Mouse (Mus musculus): ENCODE data around the gene Zfp362. TPM values are rescaled to one million over a fixed set of nuclear protein-coding genes. Genes with fewer than 3 reads are reported as not detected.

The Zfp362 gene
- polyA plus RNA-seq, 1 experiment, result 29.7 TPM

DNA sequence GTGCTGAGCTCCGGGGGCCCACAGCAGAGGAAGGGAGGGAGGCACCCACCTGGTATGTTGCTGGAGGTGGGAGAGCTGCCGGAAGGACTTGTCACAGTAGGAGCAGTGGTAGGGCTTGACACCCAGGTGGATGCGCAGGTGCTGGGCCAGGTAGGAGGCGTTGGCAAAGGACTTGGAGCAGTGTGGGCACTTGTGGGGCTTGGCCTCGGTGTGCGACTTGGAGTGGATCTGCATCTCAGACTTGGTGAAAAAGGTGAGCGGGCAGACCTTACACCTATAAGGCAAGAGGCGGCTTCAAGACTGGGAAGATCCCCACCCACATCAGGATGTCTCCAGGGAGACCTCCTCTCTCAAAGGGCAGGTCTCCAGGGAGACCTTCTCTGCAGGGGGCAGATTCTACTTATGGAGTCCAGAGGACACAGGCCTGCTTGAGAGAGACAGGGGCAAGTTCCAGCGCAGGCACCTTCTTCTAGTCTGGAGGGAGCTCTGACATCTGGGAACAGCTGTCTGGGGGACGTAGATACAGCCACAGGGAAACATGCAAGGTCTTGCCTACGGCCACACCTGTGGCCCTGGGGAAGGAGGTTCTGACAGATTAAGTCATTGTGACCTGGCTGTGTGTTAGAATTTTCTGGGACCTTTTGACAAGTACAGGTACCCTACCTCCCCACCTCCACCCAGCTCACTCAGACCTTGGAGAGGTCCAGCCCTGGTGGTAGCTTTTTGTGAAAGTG is 19.8 kb downstream of the Zfp362 start:
- TF ChIP-seq CTCF (conservative IDR thresholded peaks at IDR 0.05; ENCODE audit: insufficient read depth, insufficient read length, low read depth, low read length) (no peak), POLR2A (IDR thresholded peaks at IDR 0.05; ENCODE audit: low read depth, low read length) (no peak)

GRCm38 (mm10) chr4:128784950-128785631 is 20.8 kb downstream of the Zfp362 start:
- no peaks in the 10 kb centered on the region for H3K36me3 ChIP-seq (ENCODE audit: control insufficient read depth, insufficient read depth, low read length)
- 0 out of 2 replicates have a peak, but pooled peaks cover 3% of the 10 kb centered on the region for H3K4me1 ChIP-seq (ENCODE audit: control insufficient read depth, insufficient read depth, low read length)
- WGBS, result 75% methylated on average over 15 of the region's 15 CpGs
- H3K4me3 ChIP-seq (ENCODE audit: insufficient read depth, low read depth, low read length), result no peak overlapping the region
- no peak for DNase-seq
- TF ChIP-seq POLR2A (IDR thresholded peaks at IDR 0.05; ENCODE audit: low read depth, low read length) (no peak), CTCF (conservative IDR thresholded peaks at IDR 0.05; ENCODE audit: insufficient read depth, insufficient read length, low read depth, low read length) (no peak)
- no peaks in the 10 kb centered on the region for H3K27me3 ChIP-seq (replicated peaks; ENCODE audit: control insufficient read depth, insufficient read depth, low read length)
- H3K27ac ChIP-seq (ENCODE audit: insufficient read depth, low read depth, low read length), result no peak overlapping the region

More for the DNA sequence above, 19.8 kb downstream of the Zfp362 start:
- Histone ChIP-seq H3K27me3 (replicated peaks; ENCODE audit: control insufficient read depth, insufficient read depth, low read length) (no peaks in the 10 kb centered on the region), H3K27ac (ENCODE audit: insufficient read depth, low read depth, low read length) (no peak overlapping the region), H3K36me3 (ENCODE audit: control insufficient read depth, insufficient read depth, low read length) (no peaks in the 10 kb centered on the region), H3K4me1 (ENCODE audit: control insufficient read depth, insufficient read depth, low read length) (0 out of 2 replicates have a peak, but pooled peaks cover 3% of the 10 kb centered on the region), H3K4me3 (ENCODE audit: insufficient read depth, low read depth, low read length) (no peak overlapping the region)
- WGBS, result 86% methylated on average over 11 of the region's 11 CpGs
- DNase-seq, result no peak

- DNase-seq, result no peak
- WGBS, result 42% methylated on average over 4 of the region's 4 CpGs
- Histone ChIP-seq H3K27ac (ENCODE audit: insufficient read depth, low read depth, low read length) (no peak overlapping the region), H3K27me3 (replicated peaks; ENCODE audit: control insufficient read depth, insufficient read depth, low read length) (no peaks in the 10 kb centered on the region), H3K4me1 (ENCODE audit: control insufficient read depth, insufficient read depth, low read length) (0 out of 2 replicates have a peak, but pooled peaks cover 3% of the 10 kb centered on the region), H3K36me3 (ENCODE audit: control insufficient read depth, insufficient read depth, low read length) (no peaks in the 10 kb centered on the region), H3K4me3 (ENCODE audit: insufficient read depth, low read depth, low read length) (no peak overlapping the region)
- TF ChIP-seq POLR2A (IDR thresholded peaks at IDR 0.05; ENCODE audit: low read depth, low read length), result no peak
- TF ChIP-seq CTCF (conservative IDR thresholded peaks at IDR 0.05; ENCODE audit: insufficient read depth, insufficient read length, low read depth, low read length), result no peak
These were observed 23.2 kb downstream of the Zfp362 start for GRCm38 (mm10) chr4:128782645-128783044.

- H3K36me3 ChIP-seq (ENCODE audit: control insufficient read depth, insufficient read depth, low read length), result no peaks in the 10 kb centered on the region
- DNase-seq, result peak; percentile 26
- 70% methylated on average over 7 of the region's 7 CpGs for WGBS
- no peaks in the 10 kb centered on the region for H3K27me3 ChIP-seq (replicated peaks; ENCODE audit: control insufficient read depth, insufficient read depth, low read length)
- no peak overlapping the region for H3K27ac ChIP-seq (ENCODE audit: insufficient read depth, low read depth, low read length)
- TF ChIP-seq CTCF (conservative IDR thresholded peaks at IDR 0.05; ENCODE audit: insufficient read depth, insufficient read length, low read depth, low read length) (no peak), POLR2A (IDR thresholded peaks at IDR 0.05; ENCODE audit: low read depth, low read length) (no peak)
- H3K4me1 ChIP-seq (ENCODE audit: control insufficient read depth, insufficient read depth, low read length), result 0 out of 2 replicates have a peak, but pooled peaks cover 3% of the 10 kb centered on the region
- H3K4me3 ChIP-seq (ENCODE audit: insufficient read depth, low read depth, low read length), result no peak overlapping the region
These were observed 23.8 kb downstream of the Zfp362 start for GRCm38 (mm10) chr4:128782037-128782436.

- H3K4me3 ChIP-seq (ENCODE audit: insufficient read depth, low read depth, low read length), result no peak overlapping the region
- peaks cover 2% of the 10 kb centered on the region; the same call in 1 of the 2 replicates for H3K36me3 ChIP-seq (ENCODE audit: control insufficient read depth, insufficient read depth, low read length)
- no peaks in the 10 kb centered on the region for H3K27me3 ChIP-seq (replicated peaks; ENCODE audit: control insufficient read depth, insufficient read depth, low read length)
- DNase-seq, result no peak
- H3K27ac ChIP-seq (ENCODE audit: insufficient read depth, low read depth, low read length), result no peak overlapping the region
- 84% methylated on average over 11 of the region's 11 CpGs for WGBS
- H3K4me1 ChIP-seq (ENCODE audit: control insufficient read depth, insufficient read depth, low read length), result no peaks in the 10 kb centered on the region
- no peak for TF ChIP-seq CTCF (conservative IDR thresholded peaks at IDR 0.05; ENCODE audit: insufficient read depth, insufficient read length, low read depth, low read length)
- TF ChIP-seq POLR2A (IDR thresholded peaks at IDR 0.05; ENCODE audit: low read depth, low read length), result no peak
These were observed 28.3 kb downstream of the Zfp362 start for GRCm38 (mm10) chr4:128777593-128777992.

- no peak overlapping the region for H3K4me3 ChIP-seq (ENCODE audit: insufficient read depth, low read depth, low read length)
- no peak for TF ChIP-seq POLR2A (IDR thresholded peaks at IDR 0.05; ENCODE audit: low read depth, low read length)
- TF ChIP-seq CTCF (conservative IDR thresholded peaks at IDR 0.05; ENCODE audit: insufficient read depth, insufficient read length, low read depth, low read length), result peak; percentile 87
- H3K36me3 ChIP-seq (ENCODE audit: control insufficient read depth, insufficient read depth, low read length), result peaks cover 2% of the 10 kb centered on the region; the same call in 1 of the 2 replicates
- no peaks in the 10 kb centered on the region for H3K4me1 ChIP-seq (ENCODE audit: control insufficient read depth, insufficient read depth, low read length)
- no peaks in the 10 kb centered on the region for H3K27me3 ChIP-seq (replicated peaks; ENCODE audit: control insufficient read depth, insufficient read depth, low read length)
- 42% methylated on average over 20 of the region's 20 CpGs for WGBS
- DNase-seq, result peak; percentile 75
- no peak overlapping the region for H3K27ac ChIP-seq (ENCODE audit: insufficient read depth, low read depth, low read length)
These were observed 29.1 kb downstream of the Zfp362 start for GRCm38 (mm10) chr4:128776568-128777289.
